Mouse (Mus musculus): Measurements from ENCODE around the gene Hoxa6.

- no peak for TF ChIP-seq GATA1 (IDR thresholded peaks at IDR 0.05; ENCODE audit: low read length)
- TF ChIP-seq TAL1 (IDR thresholded peaks at IDR 0.05; ENCODE audit: low read length) = no peak
Measured at GRCm38 (mm10) chr6:52202362-52203120, 6.0 kb downstream of the Hoxa6 start.
